Mouse (Mus musculus) adrenal gland, adult (tissue): ENCODE results near the gene Pth2r.
A peak's percentile ranks its signal among the peaks of the same experiment; 100 is the strongest.

Experiments used
- DNase-seq, 2 experiments: peaks; one replicate each; pipeline ENCODE4 v3.0.0; 2022 to 2023; ENCODE audit warnings: low spot score in 1 of 2; ENCODE audit not compliant: inconsistent age in 2 of 2

Pth2r gene

GRCm38 (mm10) chr1:65281756-65282155, at the start of gene Pth2r:
TSS of gene Pth2r (plus strand) at chr1:65282056.
- DNase-seq = no peak

GRCm38 (mm10) chr1:65237712-65238111, 44.1 kb upstream of the Pth2r start:
- DNase-seq = no peak

- peak; percentile 17 to 81 for DNase-seq
Observed at GRCm38 (mm10) chr1:65245637-65246036, 36.2 kb upstream of the Pth2r start.

GRCm38 (mm10) chr1:65280461-65280860, 1.4 kb upstream of the Pth2r start:
- DNase-seq = no peak

GRCm38 (mm10) chr1:65282766-65283165, 910 bp downstream of the Pth2r start:
- DNase-seq = peak; percentile 28 to 85

GRCm38 (mm10) chr1:65308476-65308875, 26.6 kb downstream of the Pth2r start:
- peak; percentile 43 to 82 for DNase-seq

- DNase-seq = peak in 1 of 2 experiments; percentile 22
Observed at GRCm38 (mm10) chr1:65311214-65311933, 29.5 kb downstream of the Pth2r start.

- peak in 1 of 2 experiments; percentile 74 for DNase-seq
Observed at GRCm38 (mm10) chr1:65312118-65312517, 30.3 kb downstream of the Pth2r start.

GRCm38 (mm10) chr1:65312896-65313295, 31.0 kb downstream of the Pth2r start:
- DNase-seq = peak in 1 of 2 experiments; percentile 39

GRCm38 (mm10) chr1:65314054-65315021, 32.5 kb downstream of the Pth2r start:
- no peak for DNase-seq

- DNase-seq = no peak
Observed at GRCm38 (mm10) chr1:65315022-65315407, 33.2 kb downstream of the Pth2r start.

GRCm38 (mm10) chr1:65334026-65334425, 52.2 kb downstream of the Pth2r start:
- no peak for DNase-seq

GRCm38 (mm10) chr1:65337768-65338167, 55.9 kb downstream of the Pth2r start:
- peak; percentile 46 to 82 for DNase-seq

GRCm38 (mm10) chr1:65340240-65340639, 58.4 kb downstream of the Pth2r start:
- no peak for DNase-seq

GRCm38 (mm10) chr1:65352979-65353378, 71.1 kb downstream of the Pth2r start:
- DNase-seq = no peak

GRCm38 (mm10) chr1:65354153-65354552, 72.3 kb downstream of the Pth2r start:
- no peak for DNase-seq

- peak; percentile 38 to 79 for DNase-seq
Observed at GRCm38 (mm10) chr1:65388328-65388727, 106.5 kb downstream of the Pth2r start.

- DNase-seq = no peak
Observed at GRCm38 (mm10) chr1:65389621-65390020, 107.8 kb downstream of the Pth2r start.

- peak in 1 of 2 experiments; percentile 11 for DNase-seq
Observed at GRCm38 (mm10) chr1:65407441-65407840, 125.6 kb downstream of the Pth2r start.

GRCm38 (mm10) chr1:65420909-65421308, 139.1 kb downstream of the Pth2r start:
- DNase-seq = no peak

GRCm38 (mm10) chr1:65422501-65423010, 140.7 kb downstream of the Pth2r start:
- DNase-seq = no peak
